Mouse (Mus musculus): ENCODE results near the gene Neurl1a. TPM values are rescaled to one million over a fixed set of nuclear protein-coding genes. Genes with fewer than 3 reads are reported as not detected.

Gene Neurl1a
- total RNA-seq, 2 experiments from 2014 or later, result 0.74 to 1.2 TPM

DNA sequence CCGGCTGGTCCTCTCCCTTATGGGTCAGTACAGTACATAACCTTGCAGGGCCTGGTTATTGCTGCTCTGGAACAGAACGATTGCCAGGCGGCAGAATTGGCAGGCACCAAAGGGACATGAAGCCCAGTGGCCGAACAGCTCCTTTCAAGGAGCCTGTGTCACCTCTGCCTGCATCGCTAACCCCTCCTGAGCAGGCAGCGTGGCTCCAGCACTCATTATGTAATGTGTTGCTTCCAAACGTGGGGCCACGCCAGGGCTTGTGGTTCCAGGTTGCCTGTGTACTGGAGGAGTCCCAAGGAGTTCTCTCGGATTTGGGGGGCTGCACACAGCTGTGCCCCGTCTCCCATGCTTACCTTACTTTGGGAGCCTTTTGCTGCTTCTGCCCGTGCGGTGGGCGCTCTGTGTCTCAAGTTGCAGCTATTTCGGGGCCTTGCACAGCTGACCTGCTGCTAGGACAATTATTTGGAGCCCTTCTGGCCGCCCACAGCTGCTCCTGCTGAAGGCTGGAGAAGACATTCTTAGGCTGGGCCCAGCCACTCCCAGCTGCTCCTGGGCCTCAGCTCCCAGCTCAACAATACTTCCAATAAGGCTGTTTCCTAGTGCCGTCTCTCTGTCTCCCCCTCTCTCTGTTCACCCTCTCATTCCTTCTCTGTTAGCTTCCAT lies 70.4 kb downstream of the Neurl1a start:
- DNase-seq, result no peak

DNA sequence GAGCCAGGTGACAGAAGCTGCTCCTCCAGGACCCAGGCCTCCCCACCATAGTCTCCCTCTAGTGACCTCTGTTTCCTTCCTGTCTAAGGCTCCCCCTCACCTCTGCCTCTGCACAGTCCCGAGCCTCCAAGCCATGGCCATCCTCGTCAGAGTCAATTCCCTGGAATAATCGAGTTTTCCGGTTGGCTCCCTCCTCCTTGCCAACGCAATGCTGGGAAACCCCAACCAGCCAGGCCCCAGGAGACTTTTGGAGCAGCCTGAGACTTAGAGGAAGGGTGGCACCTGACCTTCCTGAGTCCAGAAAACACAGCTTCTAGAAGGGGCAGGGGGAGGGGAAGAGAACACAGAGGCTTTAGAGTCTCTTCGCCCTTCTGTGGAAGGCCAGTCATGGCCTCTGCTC lies 72.3 kb downstream of the Neurl1a start:
- no peak for DNase-seq

DNA sequence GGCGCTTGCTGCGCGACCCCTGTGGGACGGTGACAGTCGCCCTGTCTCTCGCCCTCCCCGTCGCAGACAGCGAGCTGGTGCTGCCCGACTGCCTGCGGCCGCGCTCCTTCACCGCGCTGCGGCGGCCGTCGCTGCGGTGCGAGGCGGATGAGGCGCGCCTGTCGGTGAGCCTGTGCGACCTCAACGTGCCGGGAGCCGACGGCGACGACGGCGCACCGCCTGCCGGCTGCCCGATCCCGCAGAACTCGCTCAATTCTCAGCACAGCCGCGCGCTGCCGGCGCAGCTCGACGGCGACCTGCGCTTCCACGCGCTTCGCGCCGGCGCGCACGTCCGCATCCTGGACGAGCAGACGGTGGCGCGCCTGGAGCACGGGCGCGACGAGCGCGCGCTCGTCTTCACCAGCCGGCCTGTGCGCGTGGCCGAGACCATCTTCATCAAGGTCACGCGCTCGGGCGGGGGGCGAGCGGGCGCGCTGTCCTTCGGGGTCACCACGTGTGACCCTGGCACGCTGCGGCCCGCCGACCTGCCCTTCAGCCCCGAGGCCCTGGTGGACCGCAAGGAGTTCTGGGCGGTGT lies 74.5 kb downstream of the Neurl1a start:
- DNase-seq, result no peak

DNA sequence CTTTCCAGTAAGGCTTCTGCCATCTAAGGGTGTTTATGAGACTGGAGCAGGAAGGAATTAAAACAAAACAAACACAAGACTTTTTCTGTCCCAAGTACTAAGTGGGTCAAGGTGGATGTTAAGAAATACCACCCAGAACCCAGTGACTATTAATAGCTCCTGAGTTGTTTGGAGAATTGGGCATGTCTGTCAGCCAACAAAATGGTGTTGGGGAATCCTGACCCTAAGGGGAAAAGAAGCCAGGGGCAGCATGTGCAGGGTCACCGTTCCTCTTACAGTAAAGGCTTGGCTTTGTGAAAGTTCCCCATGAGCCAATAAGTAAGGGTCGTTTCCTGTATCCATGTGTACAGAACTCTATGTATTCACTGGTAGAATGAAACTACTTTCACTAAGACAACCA lies 76.4 kb downstream of the Neurl1a start:
- DNase-seq, result no peak

DNA sequence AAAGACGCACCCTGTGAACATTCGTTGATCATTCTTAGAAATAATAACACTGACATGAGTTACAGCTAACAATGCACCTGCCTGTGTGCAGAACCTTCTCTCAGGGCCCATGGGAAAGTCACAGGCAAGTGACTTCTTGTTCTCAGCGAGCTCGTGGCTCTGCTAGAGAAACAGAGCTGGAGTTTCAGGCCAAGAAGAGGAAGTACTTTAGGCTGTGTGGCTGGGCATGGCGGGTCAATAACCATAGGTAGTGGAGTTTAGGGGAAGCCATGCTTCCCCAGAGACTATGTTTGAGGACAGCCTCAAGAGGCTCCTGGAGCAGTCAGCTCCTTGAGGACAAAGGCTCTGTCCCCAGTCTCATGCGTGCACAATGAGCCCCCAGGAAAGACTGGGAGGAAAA lies 77.3 kb downstream of the Neurl1a start:
- DNase-seq, result no peak

DNA sequence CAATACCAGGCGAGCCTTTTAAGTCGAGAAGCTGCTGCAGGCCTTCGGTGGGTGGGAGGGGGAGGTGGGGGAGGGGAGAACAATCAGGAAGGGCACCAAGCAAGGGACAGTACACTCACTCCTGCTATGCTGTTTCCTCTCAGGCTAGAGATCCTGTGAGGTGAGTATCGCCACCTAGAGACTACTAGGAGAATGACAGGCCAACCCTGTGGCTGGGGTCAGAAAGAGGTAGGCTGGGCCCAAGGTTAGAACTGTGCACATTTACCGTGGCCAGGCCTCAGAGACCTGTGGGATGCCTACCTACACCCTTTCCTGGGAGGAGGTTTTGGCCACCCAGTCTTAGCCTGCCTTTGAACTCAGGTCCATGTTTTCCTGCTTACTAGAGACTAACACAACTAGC lies 81.0 kb downstream of the Neurl1a start:
- DNase-seq, result peak; percentile 55

DNA sequence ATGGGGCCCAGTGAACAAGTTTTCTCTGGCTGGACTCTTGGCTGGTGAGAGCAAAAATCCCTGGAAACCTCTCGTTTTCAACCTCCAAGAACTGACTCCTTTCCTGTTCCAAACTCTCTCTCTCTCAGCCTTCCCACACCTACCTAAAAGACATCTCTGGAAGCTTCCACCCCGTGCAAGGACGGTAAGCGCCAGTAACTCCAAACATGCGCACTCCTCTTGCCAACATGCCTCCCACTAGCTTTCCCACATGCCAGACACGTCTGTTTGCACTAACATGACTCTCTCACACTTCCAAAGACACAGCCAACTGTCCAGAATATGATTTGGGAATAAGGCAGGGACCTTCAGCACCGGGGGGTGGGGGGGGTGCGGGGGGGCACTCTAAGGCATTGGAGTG lies 82.6 kb downstream of the Neurl1a start:
- DNase-seq, result no peak

DNA sequence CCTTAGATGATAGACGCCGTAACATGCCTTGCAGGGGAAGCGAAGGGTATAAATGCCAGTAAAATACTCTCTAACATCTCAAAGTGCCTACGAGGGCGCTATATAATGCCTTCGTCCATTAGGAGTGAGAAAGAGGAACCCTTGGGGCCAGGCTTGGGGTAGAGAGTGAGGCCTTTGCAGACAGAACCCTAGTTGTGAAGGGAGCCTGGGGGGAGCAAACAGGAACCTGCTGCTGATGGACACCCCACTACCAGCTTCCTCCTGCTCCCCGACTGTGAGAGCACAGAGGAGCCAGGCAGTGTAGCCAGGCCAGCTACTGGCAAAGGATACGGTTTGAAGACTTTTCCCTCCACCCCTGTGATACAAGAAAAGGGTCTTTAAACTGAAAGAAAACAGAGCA lies 85.0 kb downstream of the Neurl1a start:
- no peak for DNase-seq

DNA sequence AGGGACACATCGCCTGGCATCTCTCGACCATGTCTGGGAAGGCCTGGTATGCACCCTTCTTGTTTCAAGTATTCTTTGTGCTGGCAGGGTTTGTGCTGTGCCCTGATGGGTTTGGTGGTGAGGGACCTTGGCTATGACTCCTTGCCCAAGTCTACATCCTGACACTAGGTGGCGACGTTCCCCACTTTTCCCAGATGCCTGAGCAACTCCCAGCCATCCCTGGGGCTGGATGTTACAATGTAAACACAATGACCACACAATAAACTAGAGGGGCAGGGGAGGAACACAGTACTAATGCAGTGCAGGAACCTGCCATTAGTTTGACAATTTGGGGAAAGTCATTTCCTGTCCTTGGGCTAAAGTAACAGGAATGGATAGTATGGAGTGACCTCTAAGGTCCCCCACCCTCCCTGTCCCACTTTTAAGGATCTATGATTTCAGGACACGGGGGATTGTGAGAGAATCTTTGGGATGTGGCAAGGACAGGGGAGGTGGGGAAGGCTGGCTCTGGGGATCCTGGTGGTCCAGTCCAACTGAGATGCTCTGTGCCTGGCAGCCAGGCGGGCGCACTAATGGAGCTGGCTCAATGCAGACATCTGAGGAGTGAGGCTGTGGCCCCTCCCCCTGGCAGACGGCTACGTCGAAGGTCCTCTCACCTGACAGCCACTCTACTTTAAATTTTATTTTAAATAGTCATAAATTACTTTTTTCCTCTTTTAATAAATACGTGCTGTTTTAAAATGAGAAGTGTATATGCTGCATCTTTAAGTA lies 85.9 kb downstream of the Neurl1a start:
- DNase-seq, result peak; percentile 87

DNA sequence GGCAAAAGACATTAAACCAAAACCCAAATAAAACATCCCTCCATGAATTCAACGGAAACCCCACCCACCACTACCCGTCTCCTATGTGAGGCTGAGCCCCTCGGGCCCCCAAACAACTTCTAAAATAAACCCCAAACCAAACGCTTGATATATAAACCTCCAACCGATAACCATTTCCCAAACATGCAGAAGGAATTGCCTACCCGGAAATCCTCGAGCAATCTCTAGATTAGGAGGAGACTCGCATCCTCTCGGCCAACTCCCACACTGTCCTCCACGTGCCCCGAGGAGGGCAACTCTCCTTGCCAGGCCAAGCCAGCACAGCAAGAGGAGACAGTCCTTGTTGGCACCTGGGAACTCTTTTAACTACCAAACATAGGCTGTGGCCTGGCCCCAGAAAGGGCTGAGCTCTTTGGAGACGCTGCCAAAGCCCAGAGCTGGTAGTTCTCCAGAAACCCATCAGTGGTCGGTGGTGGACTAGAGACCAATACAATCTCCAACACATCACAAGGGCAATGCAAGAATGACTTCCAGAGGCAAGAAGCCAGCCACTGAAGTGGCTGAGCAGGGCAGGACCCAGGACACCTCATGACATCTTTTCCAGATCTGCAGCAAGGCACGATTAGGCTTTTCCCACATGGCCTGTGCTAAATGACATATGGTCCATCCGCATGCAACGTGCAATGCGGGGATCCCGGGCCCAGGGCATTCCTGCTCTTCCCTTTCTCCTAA lies 87.6 kb downstream of the Neurl1a start:
- no peak for DNase-seq

DNA sequence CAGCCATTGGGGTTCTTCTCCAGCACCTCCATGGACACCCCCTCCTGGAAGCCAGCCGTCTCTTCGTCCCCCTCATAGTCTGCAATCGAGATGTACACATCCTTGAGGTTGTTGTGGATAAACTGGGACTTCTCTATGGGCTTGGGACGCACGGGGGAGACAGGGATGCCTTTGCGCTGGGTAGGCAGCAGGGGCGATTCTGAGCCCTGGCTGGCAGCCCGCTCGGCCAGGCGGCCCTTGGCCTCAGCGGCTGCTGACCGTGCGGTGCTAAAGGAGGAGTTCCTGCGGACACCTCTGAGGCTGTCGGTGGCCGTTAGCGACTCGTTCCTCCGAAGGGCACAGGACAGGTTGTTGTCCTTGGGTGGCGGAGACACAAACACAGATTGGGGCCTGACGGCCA lies 88.4 kb downstream of the Neurl1a start:
- DNase-seq, result no peak

DNA sequence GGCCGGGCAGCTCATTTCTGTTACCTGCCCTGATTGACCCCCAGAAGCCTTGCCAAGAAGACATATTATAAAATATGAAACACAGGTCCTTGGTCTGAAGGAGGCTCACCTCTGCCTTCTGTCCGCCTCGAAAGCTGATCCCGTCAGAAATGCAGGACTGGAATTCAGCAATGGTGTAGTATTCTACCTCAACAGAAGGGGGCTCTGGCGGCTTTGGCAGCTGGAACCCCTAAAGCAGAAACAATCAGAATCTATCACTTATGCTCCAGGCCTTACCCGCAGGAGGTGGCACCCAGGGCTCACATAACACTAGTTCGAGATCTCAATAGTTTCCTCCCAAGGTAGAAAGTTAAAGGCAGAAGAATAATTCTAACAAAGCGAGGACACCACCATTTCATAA lies 91.1 kb downstream of the Neurl1a start:
- DNase-seq, result peak; percentile 48

DNA sequence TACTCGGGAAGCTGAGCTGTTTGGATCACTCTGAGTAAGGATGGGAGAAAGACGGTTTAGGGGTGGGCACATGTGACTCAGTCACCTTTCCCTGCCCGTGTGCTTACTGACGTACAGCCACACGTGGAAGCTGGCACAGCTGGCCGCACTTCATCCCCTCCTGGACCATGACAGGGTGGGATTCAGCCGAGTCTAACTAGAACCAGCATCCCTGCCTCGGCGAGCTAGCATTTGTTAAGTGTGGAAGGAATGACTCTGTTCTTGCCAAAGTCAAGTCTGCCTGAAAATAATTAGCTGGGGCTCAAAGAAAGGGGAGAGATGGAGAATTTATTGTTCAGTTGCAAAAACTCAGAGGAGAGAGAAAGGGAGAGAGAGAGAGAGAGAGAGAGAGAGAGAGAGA lies 91.9 kb downstream of the Neurl1a start:
- no peak for DNase-seq

DNA sequence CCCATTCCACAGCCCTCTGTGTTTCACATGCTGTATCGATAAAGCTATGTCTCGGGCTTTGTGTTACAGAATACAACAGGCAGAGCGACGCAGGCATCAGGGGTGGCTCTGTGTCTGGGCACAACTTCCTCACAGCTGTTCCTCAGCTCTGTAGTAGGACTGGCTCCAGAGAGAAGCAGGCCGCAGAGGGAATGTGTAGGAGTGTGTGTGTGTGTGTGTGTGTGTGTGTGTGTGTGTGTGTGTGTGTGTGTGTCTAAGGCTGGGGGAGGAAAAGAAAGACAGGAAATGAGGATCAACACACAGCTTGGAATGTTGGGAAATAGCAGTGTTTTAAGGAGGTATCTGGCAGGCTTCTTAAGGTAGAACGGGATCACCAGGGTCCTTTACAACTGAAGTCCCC lies 98.1 kb downstream of the Neurl1a start:
- peak; percentile 57 for DNase-seq

DNA sequence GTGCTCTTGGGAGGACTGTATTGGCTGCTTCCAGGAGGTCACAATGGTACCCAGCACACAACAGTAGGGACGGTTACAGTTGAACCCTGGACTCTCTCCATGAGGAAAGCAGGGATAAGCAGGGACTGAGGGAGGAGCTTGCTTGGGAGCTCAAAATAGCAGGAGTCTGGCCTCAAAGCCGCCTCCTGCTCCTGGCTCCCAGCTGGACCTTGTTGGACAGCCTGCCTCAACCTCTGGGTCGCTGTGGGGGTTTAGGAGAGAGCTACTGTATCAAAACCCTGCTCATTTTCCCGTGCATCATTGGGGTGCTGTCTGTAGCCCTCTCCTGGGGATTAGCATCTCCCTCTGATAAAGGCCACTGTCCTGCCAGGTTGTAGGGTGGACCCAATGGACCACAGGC lies 100.8 kb downstream of the Neurl1a start:
- DNase-seq, result peak; percentile 49

DNA sequence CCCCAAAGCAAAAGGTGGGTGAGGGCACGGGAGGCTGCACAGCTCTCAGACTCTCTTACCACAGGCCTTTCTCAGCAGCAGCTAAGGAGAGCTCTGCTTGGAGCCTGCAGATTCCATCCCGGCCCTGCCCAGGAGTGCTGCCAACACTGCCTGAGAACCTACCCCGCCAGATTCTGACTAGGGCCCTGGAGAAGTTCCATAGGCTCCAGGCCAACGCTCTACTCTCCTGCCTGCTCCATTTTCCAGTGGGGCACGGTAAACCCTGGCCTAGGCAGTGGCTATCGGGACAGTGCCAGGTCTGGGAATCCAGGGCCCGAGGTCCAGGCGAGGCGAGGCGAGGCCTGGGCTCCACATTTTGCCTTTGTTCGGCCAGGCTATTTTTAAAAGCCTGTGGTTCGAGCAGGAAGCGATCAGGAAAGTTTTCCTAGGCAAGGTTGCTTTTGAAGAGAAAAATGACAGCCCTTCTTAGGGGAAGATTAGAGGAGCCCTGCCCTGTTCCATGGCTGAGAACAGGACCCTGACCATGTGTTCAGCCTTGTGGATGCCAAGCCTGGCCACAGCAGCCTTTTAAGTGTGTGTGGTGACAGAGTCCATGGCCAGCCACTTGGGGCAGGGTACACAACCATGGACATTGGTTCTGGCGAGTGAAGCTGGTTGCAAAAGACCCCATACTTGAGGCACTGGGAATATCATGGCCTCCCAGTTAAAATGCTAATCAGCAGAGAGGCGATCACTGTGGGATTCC lies 101.3 kb downstream of the Neurl1a start:
- DNase-seq, result peak; percentile 92

DNA sequence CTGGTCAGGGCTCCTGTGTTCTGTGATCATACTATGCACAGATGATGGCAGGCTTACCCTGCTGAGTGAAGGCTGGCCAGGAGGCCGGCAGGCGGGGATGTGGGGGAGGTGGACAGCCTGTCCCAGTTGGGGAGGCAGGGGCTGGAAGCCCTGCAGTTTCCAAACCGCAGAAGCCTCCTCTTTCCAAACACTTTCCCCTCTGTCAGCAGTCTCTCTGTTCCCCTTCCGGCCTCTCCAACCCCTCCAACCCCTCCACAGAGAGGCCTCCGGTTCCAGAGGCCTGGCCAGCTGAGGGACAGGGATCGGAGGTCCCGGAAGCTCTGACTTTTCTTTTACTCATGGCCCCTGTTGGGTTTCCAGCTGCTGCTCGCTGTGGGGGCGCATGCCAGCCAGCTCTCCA lies 102.3 kb downstream of the Neurl1a start:
- DNase-seq, result peak; percentile 55

DNA sequence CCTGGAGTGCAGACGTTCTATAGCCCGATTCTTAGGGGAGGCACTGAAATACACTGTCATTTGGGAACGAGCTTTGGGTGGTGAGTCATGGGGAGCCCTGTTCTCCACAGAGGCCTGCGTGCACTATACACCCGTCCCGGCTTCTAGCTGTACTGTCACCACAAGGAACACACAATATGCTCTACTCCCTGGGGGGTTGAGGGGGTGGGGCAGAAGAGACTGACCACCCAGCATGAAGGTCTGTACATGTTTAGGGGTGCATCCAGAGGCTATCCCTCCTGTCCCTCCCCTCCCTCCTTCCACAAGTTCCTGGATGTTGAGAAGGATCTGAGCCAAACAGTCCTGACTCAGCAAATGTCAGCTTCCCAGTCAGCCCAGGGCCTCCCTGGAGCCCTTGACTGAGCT lies 103.4 kb downstream of the Neurl1a start:
- peak; percentile 66 for DNase-seq

DNA sequence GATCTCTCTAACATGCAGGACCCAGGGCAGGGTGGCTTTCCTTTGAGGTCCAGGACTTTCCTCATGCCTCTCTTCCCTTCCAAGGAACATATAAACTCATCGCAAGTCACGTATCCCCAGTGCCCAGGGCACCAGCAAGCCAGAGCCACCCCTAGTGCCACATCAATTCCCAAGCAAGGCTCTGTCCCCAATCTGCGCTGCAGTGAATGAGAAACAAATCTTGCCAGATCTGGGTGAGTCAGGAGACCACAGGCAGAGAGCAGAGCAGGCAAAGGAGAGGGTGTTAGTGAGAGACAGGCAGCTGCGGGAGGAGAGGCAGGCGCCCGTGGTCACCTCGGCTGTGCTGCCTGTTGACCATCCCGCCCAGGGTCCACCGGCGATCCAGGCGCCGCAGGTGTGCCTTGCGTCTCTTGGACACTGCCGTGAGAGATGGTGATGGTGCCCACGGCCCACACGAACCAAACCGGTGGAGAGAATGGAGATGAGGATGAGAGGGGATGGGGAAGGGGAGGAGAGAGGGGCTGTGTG lies 104.1 kb downstream of the Neurl1a start:
- no peak for DNase-seq

DNA sequence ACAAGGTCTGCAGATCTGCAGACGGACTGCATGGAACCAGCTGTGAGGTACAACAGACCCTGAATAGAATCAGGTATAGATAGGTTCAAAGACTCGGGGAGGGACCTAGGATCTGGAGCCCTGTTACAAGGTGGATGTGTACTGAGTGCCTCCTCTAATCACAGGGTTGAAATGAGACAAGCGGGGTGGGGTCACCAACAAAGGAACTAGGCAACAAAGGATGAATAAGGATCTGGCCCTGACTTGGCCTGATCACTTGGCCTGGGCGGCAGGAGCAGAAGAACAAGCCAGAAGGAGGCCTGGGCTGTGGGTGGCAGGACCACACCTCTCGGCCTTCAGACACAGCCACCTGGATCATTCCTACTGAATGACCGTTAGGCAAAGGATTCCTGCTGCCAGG lies 107.0 kb downstream of the Neurl1a start:
- DNase-seq, result no peak

DNA sequence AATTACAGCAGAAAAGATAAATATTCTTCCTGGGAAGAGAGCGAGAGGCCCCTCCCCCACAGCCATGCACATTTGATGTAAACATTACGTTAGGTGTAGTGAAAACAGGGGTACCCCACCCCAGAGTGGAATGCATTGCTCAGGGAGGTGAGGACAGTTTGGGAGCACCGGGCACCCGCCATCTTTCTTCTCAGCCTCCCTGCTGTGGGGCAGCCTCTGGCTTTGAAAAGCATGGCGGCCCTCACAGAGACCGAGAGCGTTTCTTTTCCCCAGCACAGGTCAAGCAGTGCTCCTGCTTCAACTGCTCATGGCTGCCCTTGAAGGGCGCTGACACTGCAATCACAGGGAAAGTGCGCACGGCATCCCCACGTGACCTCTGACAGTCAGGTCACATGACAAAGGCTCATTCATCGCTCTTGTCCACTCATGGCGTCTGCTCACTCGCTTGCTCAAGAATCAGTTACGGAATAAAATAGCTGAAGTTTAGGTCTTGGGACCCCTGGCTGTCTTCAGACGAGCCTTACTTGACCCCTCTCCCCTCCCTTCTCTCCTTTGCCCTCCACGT lies 108.3 kb downstream of the Neurl1a start:
- no peak for DNase-seq
